Mouse (Mus musculus) stomach, postnatal 0 days (tissue): ENCODE measurements around the gene Rhof. TPM values are rescaled to one million over a fixed set of nuclear protein-coding genes. Genes with fewer than 3 reads are reported as not detected.

Experiments
- ATAC-seq: fragments of 200-750 bp; cut with Nextera tagmentation; 2 replicates; pipeline ENCODE4 v1.8.0; 2017; ENCODE audit not compliant: low FRiP score, low TSS enrichment
- DNase-seq: peaks from one replicate; pipeline ENCODE4 v3.0.0-alpha.2; 2016; ENCODE audit warnings: low spot score
- H3K27ac ChIP-seq: fragments of 300-500 bp; sonication (generic); replicated peaks from 2 replicates; pipeline ENCODE4 v1.5.1; 2014; ENCODE audit warnings: mild to moderate bottlenecking, control low read depth
- H3K27me3 ChIP-seq: fragments of 300-500 bp; sonication (generic); 2 replicates; pipeline ENCODE4 v1.6.1; 2014; ENCODE audit warnings: low read length; ENCODE audit not compliant: control insufficient read depth, insufficient read depth
- H3K36me3 ChIP-seq: fragments of 300-500 bp; sonication (generic); 2 replicates; pipeline ENCODE4 v1.6.1; 2014; ENCODE audit warnings: low read length, mixed read lengths; ENCODE audit not compliant: control insufficient read depth, insufficient read depth
- H3K4me1 ChIP-seq: fragments of 300-500 bp; sonication (generic); replicated peaks from 2 replicates; pipeline ENCODE4 v1.6.1; 2014; ENCODE audit warnings: antibody characterized with exemption; ENCODE audit not compliant: control insufficient read depth, insufficient read depth
- H3K4me2 ChIP-seq: fragments of 300-500 bp; sonication (generic); replicated peaks from 2 replicates; pipeline ENCODE4 v1.6.1; 2014; ENCODE audit warnings: low read depth, mild to moderate bottlenecking, control low read depth, moderate library complexity
- H3K4me3 ChIP-seq: fragments of 300-500 bp; sonication (generic); 2 replicates; pipeline ENCODE4 v1.5.1; 2014; ENCODE audit warnings: low read depth, low read length, control low read depth
- H3K9ac ChIP-seq: fragments of 300-500 bp; sonication (generic); 2 replicates; pipeline ENCODE4 v1.6.1; 2014; ENCODE audit warnings: mild to moderate bottlenecking, low read length, control low read depth, mixed read lengths
- H3K9me3 ChIP-seq: fragments of 300-500 bp; sonication (generic); 2 replicates; pipeline ENCODE4 v1.6.1; 2016; ENCODE audit warnings: low read length; ENCODE audit not compliant: control insufficient read depth
- CTCF ChIP-seq: IDR thresholded peaks from 2 replicates; pipeline ENCODE4 v1.5.1; 2016; ENCODE audit warnings: antibody characterized with exemption, low read depth, mild to moderate bottlenecking, moderate library complexity
- EP300 ChIP-seq: optimal IDR thresholded peaks from 2 replicates; pipeline ENCODE3; 2016; ENCODE audit warnings: antibody characterized with exemption
- WGBS: fragments of 180-500 bp; shearing (Covaris S2); extraction: QIAGEN DNeasy Blood & Tissue Kit; methylation state at CpG from one replicate; pipeline ENCODE4 v1.1.7; 2014; 5-methylcytosine and 5-hydroxymethylcytosine counted together
- polyA plus RNA-seq: library from polyadenylated mRNA; unstranded; fragments of >200 nt; fragmentation: Nextera tagmentation; extraction: Ambion mirVana; gene quantifications from 2 replicates; pipeline ENCODE4 v1.2.1, GENCODE M21; 2015

Rhof gene
- polyA plus RNA-seq, 1 experiment from 2014 or later: 18.6 TPM

- 75% methylated on average over 6 of the region's 6 CpGs for WGBS
- H3K4me1 ChIP-seq: no peaks in the 10 kb centered on the region; the same call in 1 of the 2 replicates
- no peaks in the 10 kb centered on the region for H3K9me3 ChIP-seq
- no peaks in the 10 kb centered on the region for H3K27me3 ChIP-seq
- no peak for DNase-seq
- TF ChIP-seq EP300 (no peak), CTCF (no peak)
- no peak overlapping the region for H3K4me3 ChIP-seq
- no peak overlapping the region for H3K4me2 ChIP-seq
- H3K27ac ChIP-seq: no peak overlapping the region
- H3K9ac ChIP-seq: no peak overlapping the region
- peaks cover 3% of the 10 kb centered on the region; the same call in 1 of the 2 replicates for H3K36me3 ChIP-seq
- ATAC-seq: no peak
Measured at GRCm38 (mm10) chr5:123104769-123105168, 27.7 kb downstream of the Rhof start.

GRCm38 (mm10) chr5:123103556-123103955, 28.9 kb downstream of the Rhof start:
- TF ChIP-seq CTCF: no peak
- no peak for TF ChIP-seq EP300
- no peak overlapping the region for H3K4me3 ChIP-seq
- ATAC-seq (no peak), DNase-seq (no peak)
- 41% methylated on average over 8 of the region's 8 CpGs for WGBS
- H3K4me1 ChIP-seq: no peaks in the 10 kb centered on the region
- H3K9ac ChIP-seq: no peak overlapping the region
- H3K9me3 ChIP-seq: no peaks in the 10 kb centered on the region
- peaks cover 3% of the 10 kb centered on the region; the same call in 1 of the 2 replicates for H3K36me3 ChIP-seq
- no peak overlapping the region for H3K27ac ChIP-seq
- no peaks in the 10 kb centered on the region for H3K27me3 ChIP-seq
- H3K4me2 ChIP-seq: no peak overlapping the region

GRCm38 (mm10) chr5:123102376-123102775, 30.1 kb downstream of the Rhof start:
- Histone ChIP-seq H3K9ac (no peak overlapping the region), H3K4me3 (no peak overlapping the region), H3K27me3 (no peaks in the 10 kb centered on the region), H3K4me2 (no peak overlapping the region), H3K36me3 (peaks cover 3% of the 10 kb centered on the region; the same call in 1 of the 2 replicates), H3K4me1 (no peaks in the 10 kb centered on the region), H3K9me3 (no peaks in the 10 kb centered on the region), H3K27ac (no peak overlapping the region)
- DNase-seq (no peak), ATAC-seq (no peak)
- TF ChIP-seq CTCF (no peak), EP300 (no peak)
- WGBS: 49% methylated on average over 7 of the region's 7 CpGs

- Histone ChIP-seq H3K9me3 (no peaks in the 10 kb centered on the region), H3K4me1 (no peaks in the 10 kb centered on the region), H3K9ac (no peak overlapping the region), H3K36me3 (peaks cover 3% of the 10 kb centered on the region; the same call in 1 of the 2 replicates), H3K4me2 (no peak overlapping the region), H3K27me3 (no peaks in the 10 kb centered on the region), H3K4me3 (no peak overlapping the region), H3K27ac (no peak overlapping the region)
- ATAC-seq: no peak
- WGBS: 83% methylated on average over 2 of the region's 2 CpGs
- TF ChIP-seq EP300 (no peak), CTCF (no peak)
- DNase-seq: no peak
Measured at GRCm38 (mm10) chr5:123098487-123098886, 34.0 kb downstream of the Rhof start.

- ATAC-seq (no peak), DNase-seq (no peak)
- Histone ChIP-seq H3K9ac (no peak overlapping the region), H3K9me3 (no peaks in the 10 kb centered on the region), H3K4me3 (no peak overlapping the region), H3K27ac (no peak overlapping the region), H3K4me2 (no peak overlapping the region), H3K27me3 (no peaks in the 10 kb centered on the region), H3K36me3 (peaks cover 3% of the 10 kb centered on the region; the same call in 1 of the 2 replicates), H3K4me1 (no peaks in the 10 kb centered on the region)
- 91% methylated on average over 8 of the region's 8 CpGs for WGBS
- TF ChIP-seq EP300: no peak
- no peak for TF ChIP-seq CTCF
Measured at GRCm38 (mm10) chr5:123096299-123096698, 36.2 kb downstream of the Rhof start.

GRCm38 (mm10) chr5:123094238-123094991, 38.1 kb downstream of the Rhof start:
- TF ChIP-seq EP300: no peak
- no peak for TF ChIP-seq CTCF
- no peak overlapping the region for H3K4me3 ChIP-seq
- no peak overlapping the region for H3K9ac ChIP-seq
- 64% methylated on average over 25 of the region's 25 CpGs for WGBS
- DNase-seq: no peak
- H3K9me3 ChIP-seq: no peaks in the 10 kb centered on the region
- H3K36me3 ChIP-seq: no peaks in the 10 kb centered on the region; the same call in 1 of the 2 replicates
- H3K4me1 ChIP-seq: no peaks in the 10 kb centered on the region
- H3K27me3 ChIP-seq: no peaks in the 10 kb centered on the region
- H3K4me2 ChIP-seq: no peak overlapping the region
- ATAC-seq: 0 out of 2 replicates have a peak, but pooled peaks have one; percentile 15
- no peak overlapping the region for H3K27ac ChIP-seq
